Mouse (Mus musculus) megakaryocyte-erythroid progenitor cell, adult 5-6 weeks (primary cell): ENCODE results near the gene Lrriq1. TPM values are rescaled to one million over a fixed set of nuclear protein-coding genes. Genes with fewer than 3 reads are reported as not detected.
A peak's percentile ranks its signal among the peaks of the same experiment; 100 is the strongest.

Experiments
- ATAC-seq: replicated peaks from 2 replicates; pipeline ENCODE4 v1.8.0; 2016; ENCODE audit warnings: mild to moderate bottlenecking, inconsistent platforms; ENCODE audit not compliant: severe bottlenecking, poor library complexity, low FRiP score, low TSS enrichment
- total RNA-seq, 2 experiments: library from RNA; stranded (forward) in 1 of 2; stranded (reverse) in 1 of 2; fragments of 200-1000, 215-1000 nt in 1 of 2; fragments of >200 nt in 1 of 2; fragmentation: Nextera tagmentation in 1 of 2; gene quantifications; 2 replicates each; pipeline ENCODE4 v1.2.3; 2014 to 2017

Gene Lrriq1
- total RNA-seq (2014; fragmentation: Nextera tagmentation) (not detected in 2 replicates), total RNA-seq (2017) (not detected in 2 replicates)

DNA sequence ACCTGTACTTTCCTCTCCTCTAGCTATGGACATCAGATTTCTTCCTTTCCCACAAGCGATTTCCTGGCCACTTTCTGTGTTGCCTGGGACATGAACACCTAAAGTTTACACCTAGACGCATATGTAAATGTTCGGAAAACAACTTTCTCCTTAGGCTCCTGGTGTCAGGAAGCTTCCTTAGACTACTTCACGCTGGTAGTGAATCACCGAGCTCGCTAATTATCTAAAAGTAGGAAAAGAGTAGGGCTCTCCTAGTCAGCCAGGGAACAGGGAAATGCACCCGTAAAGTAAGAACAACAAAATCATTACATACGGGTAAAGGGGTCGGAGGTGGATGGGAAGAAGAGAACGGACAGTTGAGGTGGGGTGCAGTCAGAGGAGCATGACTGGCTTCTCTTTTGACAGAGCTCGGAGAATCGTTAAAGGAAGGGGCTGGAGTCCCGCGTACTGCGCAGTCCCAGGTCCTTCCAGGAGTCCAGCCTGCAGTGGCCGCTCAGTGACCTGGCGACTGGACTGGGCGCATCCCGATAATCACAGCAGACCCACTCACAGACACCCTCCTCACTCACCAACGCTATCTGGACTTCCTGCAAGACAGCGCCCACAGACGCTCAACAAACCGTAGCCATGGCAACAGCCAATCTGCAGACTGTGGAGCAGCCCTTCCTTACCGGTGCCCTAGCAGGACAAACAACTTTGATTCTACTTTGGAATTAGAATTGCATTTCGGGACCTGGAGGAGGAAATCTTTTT is at the start of gene Lrriq1:
Gene Lrriq1 (minus strand): TSS at position 616 of the 753 bp plus-strand sequence.
- peak; percentile 50 for ATAC-seq

DNA sequence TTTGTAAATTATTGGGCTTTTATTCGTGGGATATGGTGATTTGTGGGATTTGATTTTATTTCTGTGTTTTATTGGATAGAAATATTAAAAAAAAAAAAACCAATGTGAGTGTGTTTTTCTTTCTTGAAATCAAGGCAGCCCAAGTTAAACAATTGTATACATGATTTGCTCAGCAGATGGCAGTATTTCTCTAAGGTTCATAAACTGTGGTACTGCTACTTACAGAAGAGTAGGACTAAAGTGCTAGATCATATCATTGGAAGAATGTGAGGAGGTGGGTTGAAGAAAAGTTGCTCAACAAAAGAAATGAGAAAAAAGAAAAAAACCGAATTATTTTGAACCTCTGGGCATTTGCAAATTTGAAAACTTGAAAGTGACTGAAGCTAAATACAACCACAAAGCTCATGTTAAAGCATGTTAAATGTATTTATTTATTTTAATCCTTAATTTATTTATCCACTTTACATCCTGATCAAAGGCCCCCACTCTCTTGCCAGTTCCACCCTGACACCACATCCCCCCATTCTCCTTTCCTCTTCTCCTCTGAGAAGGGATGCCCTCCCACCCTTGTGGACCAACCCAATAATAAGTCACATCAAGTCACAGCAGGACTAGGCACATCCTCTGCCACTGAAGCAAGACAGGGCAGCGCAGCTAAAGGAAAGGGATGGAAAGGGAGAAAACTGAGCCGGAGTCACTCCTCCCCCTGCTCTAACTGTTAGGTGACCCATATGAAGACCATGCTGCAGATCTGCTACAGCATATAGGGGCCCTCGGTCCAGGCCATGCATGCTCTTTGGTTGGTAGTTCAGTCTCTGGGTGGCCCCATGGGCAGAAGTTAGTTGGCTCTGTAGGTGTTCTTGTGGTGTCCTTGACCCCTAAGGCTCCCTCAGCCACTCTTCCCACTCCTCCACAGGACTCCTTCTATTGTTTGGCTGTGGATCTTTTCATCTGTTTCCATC is 18.0 kb upstream of the Lrriq1 start:
- ATAC-seq, result no peak

DNA sequence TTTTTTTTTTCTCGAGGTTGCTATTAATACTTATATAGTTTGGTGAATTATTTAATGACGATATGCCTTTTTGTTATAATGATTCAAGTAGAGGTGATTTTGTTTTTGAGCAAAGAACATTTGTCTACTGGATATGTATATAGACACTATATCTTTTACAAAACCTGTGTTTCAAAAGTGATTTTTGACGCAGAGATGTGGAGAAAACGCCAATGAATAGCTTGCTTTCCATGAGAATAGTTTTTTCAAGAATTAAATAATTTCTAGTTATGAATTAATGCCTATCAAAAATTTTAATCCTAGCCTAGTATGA is 294 bp upstream of the Lrriq1 start:
- ATAC-seq, result no peak

DNA sequence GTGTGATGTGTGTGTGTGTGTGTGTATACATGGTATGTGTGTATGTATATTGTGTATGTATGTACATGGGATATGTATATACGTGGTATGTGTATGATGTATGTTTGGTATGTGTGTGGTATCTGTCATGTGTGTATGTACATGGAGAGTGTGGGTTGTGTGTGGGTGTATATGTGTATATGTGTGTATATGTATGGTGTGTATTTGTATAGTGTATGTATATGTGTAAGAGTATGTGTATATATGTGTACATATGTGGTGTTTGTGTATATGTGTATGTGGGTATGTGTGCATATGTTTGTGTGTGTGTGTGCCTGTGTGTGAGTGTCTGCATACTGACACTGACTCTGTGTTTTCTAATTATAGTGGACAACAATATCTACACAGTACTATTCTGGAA is 9.5 kb downstream of the Lrriq1 start:
- ATAC-seq, result no peak

DNA sequence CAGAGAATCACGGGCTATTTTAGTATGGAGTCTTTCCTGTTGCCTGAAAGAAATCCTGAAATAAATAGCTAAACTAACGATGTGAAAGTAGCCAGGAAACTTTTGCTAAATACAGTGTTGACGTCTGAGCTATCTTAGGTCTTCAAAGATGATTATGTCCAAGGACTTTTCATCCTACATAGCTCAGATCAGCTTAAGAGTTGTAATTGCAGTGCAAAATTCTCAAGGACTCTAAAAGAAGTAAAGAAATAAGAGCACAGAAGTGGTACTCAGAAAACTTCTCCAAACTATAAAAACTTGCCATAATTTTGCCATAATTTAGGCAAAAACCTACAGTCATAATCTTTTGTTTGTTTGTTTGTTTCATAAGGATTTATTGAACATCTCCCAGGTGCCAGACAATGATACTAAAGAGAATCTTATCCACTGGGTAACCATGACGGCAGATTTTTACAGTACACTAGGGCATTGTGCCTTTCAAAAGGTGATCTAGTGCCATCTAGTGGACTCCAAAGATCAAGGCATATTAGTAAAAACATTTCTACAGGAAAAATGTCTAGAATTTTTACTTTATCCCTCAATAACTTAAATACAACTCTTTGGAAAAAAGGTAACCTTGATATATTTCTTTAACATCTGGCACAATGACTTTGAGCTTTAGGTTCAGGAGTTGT is 41.3 kb downstream of the Lrriq1 start:
- ATAC-seq, result peak; percentile 94

DNA sequence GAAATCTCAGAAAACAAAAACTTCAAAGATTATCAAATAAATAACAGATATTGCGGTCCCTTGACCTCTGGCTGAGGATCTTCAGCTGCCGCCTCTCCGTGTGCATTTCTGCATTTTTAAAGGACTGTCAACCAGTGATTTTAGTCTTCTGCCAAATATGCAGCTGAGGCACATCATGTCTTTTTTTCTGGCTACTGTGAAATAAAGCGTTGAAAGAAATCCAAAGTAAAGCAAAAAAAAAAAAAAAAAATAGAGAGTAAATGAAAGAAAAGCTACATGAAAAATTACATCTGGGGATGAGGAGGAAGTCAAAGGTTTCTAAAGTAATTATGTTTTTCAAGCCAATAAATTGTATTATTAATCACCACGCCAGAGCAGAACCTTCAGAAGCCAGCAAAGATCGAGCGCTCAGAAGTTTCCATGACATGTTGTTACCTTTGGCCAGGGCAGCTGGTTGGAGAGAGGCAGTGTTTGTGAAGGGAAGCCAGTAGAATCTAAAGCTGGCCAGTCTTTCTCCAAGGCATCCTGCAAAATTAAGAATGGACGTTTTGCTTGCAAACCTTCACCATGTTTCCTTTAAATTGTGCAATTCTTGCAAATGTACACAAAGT is 90.2 kb downstream of the Lrriq1 start:
- no peak for ATAC-seq

DNA sequence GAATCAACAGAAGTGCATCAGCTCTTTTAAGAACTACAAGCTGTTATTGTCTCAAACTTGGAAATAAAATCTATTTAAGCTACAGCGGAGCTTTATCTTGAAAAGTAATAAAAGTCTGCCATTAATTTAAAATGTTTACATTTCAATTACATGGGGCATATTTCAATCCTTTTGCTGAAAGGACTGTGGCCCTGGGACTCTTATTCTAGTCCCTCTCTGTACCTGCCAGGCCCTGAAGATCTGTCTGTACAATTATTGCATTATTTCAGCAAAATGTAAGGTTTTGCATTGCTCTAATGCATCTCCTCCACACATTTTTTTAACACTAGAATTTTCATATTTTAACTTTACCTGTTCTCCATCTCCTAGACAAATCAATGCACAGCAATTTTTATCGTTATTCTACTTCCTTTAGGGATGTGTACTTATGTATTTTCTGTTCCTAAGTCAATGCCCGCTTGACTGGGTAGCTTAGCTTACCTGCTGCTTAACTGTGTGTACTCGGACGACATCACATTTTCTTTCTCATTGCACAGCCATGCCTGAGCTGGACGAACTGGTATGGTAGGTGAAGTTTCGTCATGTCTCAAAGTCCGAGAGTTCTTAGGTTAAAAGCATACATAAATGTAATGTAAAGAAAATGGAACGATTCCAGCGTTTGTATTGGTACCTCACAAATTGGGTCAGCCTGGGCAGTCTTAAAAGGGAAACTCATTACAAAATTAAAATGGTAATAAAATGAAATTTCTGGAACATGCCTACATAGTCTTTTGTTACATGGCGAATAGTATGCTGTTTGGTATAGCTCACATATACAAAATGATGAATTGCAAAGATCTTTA is 91.0 kb downstream of the Lrriq1 start:
- ATAC-seq, result no peak

DNA sequence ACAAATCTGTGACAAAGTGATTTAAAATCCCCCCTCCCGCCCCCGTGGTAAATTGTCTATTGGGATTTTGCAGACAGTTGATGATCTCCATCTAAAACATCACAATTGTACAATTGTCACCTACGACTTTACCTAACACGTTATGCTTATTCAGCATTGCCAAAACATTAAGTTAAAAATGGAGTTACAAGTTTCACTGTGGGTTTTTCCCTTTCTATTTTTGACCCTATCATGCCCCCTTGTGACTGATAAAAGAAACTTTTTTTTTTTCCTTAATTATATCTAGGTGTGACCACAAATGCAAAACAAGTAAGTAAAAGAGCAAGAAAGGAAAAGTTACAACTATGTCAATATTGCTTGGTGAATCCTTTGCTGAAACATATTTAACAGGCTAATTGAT is 93.6 kb downstream of the Lrriq1 start:
- ATAC-seq, result no peak

DNA sequence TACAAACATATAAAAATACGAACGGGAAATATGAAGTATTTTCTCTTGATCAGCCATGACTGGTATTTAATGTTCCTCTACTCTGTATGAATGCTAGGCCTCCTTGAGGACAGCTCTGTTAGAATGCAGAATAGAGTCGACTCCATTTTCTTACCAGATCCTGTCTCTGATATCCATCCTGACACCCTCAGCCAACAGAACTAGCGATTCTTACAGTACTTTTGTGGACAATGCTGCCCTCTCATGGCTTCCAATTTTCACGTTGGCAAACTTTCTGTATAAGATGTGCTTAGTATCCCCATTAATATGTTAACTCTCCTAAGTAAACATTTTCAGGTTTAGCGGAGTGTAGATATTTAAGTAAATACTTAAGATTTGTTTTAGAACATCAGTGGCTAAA is 94.6 kb downstream of the Lrriq1 start:
- ATAC-seq, result no peak

DNA sequence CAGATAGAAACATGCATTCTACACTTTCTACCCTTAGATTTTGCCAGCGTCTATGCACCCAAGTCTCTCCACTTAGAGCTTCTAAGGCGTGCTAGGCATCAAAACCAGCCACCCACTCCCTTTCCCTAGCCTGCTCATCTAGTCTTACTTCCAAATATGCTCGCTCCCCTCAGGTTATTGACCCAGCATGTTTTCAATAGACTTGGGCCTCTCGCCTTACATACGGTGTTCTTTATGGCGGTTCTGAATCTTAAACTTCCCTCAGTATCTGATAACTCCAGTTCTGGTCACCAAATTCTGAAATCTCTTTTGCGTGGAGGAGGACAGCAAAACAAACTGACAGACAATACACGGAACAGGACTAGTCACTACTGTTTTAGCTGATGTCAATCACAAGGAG is 95.5 kb downstream of the Lrriq1 start:
- no peak for ATAC-seq

DNA sequence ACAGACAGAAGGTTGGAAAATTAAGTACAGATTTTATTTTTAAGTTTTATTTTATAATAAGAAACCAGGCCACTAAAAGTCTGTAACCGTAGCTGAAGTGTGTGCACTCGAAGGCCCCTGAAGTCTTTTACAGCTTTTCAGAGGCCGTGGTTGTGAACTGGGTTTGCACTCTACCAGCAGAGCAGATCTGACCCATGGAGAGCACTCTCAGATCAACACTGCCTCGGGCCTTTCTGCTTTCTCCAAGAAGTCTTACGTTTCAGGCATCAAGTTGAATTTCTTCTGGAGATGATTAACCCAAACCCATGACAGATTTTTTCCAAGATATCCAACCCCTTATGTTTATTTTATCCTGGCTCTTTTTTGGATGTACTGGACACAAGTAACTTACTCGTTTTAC is 121.5 kb downstream of the Lrriq1 start:
- ATAC-seq, result no peak

DNA sequence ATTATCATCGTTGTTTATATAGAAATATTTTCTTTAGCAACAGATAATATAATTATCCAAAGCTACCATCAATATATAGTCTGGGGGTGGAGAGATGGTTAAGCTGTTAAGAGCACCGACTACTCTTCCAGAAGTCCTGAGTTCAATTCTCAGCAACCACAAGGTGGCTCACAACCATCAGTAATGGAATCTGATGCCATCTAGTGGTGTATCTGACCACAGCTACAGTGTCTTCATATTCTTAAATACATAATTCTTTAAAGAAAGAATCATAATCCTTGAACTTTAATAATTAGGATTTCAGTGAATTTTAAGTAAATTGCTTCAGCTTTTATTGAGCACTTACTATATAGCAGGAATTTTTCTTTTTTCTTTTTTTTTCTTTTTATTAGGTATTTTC is 128.0 kb downstream of the Lrriq1 start:
- no peak for ATAC-seq

DNA sequence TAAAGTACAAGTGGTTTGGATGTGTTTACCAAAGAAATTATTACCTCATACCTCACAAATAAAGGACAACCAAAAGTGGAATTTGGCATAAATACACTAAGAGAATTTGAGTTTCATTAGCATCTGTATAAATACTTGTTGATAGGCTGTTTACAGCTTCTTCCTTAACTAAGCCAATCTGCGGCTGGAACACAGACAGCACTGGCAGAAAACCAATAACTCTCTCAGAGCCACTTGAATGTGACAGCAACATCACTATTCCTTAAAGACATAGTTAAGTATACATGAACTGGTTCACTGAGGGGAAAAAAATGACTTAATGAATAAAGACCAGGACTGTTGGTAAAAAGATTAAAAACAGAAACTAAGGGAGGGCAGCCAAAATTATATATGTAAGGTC is 150.0 kb downstream of the Lrriq1 start:
- ATAC-seq, result no peak

DNA sequence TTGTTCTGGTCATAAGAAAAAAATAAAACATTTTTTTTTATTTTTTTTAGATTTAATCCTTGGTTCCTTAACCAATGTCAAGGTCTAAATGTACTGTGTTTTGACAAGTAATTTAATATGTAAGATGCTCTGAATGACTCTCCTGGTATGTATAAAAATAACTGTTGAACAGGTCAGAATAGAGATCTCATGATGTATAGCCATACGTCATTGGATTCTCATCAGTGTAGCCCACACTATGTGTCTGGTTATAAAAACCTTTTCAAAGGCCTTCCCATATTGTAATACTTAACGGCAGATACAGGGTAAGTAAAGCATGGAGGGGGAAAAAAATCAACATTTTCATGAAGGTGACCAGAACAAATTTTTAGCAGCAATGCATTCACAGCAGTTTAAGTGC is 186.5 kb downstream of the Lrriq1 start:
- ATAC-seq, result no peak

DNA sequence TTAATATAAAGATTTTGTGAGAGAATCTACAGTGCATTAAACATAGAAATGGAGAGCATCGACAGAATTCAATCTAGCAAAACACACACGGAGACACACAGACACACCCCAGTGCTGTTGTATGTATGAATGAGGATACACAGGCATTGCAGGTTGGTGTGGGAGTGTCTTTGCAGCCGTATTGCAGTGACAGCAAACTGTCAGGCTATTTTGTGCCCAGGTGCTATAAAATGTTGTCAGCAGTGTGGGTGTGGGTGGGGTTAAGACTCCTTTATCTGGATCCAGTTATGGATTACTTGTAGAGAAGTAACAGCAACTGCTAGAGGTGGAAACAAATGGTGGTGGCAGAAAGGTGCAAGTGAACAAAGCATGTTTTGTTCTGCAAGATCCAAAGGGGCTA is 189.5 kb downstream of the Lrriq1 start:
- no peak for ATAC-seq

DNA sequence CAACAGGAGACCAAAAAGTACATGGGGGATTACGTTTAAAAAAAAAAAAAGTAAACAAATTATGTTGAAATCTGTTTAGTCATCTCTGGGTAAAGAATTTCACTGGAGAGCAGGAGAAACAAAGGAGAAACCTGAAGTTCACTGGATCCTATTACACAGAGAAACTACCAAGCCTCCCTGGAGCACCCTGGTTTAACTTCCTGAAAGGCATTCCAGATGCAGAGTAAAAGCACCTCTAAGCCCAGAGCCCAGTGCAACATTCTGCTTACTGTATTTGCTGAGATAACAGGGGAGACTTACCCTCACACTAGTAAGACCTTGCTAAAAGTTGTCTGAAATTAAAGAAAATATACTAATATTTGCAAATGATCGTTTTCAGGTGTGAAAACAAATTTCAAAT is 191.1 kb downstream of the Lrriq1 start:
- no peak for ATAC-seq

DNA sequence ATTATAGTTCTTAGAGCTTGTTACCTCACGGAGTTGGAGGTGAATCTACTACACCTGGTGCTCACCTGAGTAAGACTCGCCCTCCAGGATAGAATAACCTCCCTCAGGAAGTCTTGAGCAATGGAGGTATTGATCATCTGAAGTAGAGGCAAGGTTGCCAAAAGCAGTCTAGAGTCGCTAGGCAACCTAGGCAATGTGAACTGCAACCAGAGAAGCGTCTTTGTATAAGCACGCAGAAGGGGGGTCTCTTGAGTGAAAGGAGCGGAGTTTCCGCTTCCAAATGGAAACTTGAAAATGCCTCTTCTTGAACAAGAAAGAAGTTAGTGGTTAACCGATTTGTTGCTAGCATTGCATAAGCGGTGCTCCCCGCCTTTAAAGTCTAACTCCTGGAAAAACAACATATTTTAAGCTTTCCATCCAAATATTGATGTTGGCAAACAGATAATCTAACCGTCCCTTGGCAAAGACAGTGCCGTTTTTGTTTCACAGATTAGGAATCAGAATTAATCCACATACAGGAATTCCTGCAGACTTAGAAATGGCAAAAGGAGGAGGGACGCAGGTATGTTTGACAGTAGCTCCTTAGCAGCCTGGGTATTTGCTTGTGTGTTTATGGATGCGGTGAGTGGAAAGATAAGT is 201.0 kb downstream of the Lrriq1 start:
- no peak for ATAC-seq

DNA sequence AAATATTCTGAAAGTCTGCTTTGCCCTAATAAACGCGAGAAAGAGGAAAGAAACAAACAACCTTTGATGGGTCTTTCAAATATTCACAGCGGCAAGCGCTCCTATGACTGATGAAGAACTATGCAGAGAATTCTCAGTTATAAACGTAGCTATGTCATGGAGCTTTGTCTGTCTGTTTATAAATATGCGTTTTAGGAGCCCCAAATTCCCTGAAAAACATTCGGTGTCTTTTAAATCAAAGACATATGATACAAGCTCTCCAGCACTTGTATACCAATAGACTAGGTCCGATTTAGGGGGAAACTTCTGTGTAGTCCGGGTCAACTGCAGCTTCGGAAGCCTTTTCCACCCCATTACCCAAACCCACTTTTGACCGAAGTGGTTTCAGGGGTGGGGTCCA is 205.2 kb downstream of the Lrriq1 start:
- ATAC-seq, result no peak
